Mouse (Mus musculus): ENCODE data around the gene St6galnac3. TPM values are rescaled to one million over a fixed set of nuclear protein-coding genes. Genes with fewer than 3 reads are reported as not detected.

The St6galnac3 gene
- polyA plus RNA-seq, 1 experiment from 2014 or later: 25.6 TPM

GRCm38 (mm10) chr3:153723467-153724079, 1.4 kb downstream of the St6galnac3 start:
- H3K27ac ChIP-seq (ENCODE audit: low read depth, low read length): no peak overlapping the region
- no peak for ATAC-seq (ENCODE audit: low read depth)
- no peaks in the 10 kb centered on the region for H3K36me3 ChIP-seq (ENCODE audit: control insufficient read depth, insufficient read depth, low read length)
- no peaks in the 10 kb centered on the region for H3K9me3 ChIP-seq (ENCODE audit: control insufficient read depth, low read length)
- no peaks in the 10 kb centered on the region for H3K27me3 ChIP-seq (ENCODE audit: control insufficient read depth, insufficient read depth, low read length)
- H3K4me2 ChIP-seq (ENCODE audit: low read depth, low read length): peak overlapping the region; percentile 94
- no peak overlapping the region for H3K9ac ChIP-seq (replicated peaks; ENCODE audit: low read depth, low read length)
- 78% methylated on average over 9 of the region's 9 CpGs for WGBS
- H3K4me1 ChIP-seq (ENCODE audit: control insufficient read depth, insufficient read depth, low read length): peaks cover 11% of the 10 kb centered on the region
- peak overlapping the region; percentile 72 for H3K4me3 ChIP-seq (ENCODE audit: low read depth, low read length)

- H3K36me3 ChIP-seq (ENCODE audit: control insufficient read depth, insufficient read depth, low read length): no peaks in the 10 kb centered on the region
- H3K4me2 ChIP-seq (ENCODE audit: low read depth, low read length): no peak overlapping the region
- H3K9ac ChIP-seq (replicated peaks; ENCODE audit: low read depth, low read length): no peak overlapping the region
- H3K4me3 ChIP-seq (ENCODE audit: low read depth, low read length): no peak overlapping the region
- no peak for ATAC-seq (ENCODE audit: low read depth)
- no peaks in the 10 kb centered on the region for H3K9me3 ChIP-seq (ENCODE audit: control insufficient read depth, low read length)
- H3K27ac ChIP-seq (ENCODE audit: low read depth, low read length): no peak overlapping the region
- no peaks in the 10 kb centered on the region for H3K27me3 ChIP-seq (ENCODE audit: control insufficient read depth, insufficient read depth, low read length)
- H3K4me1 ChIP-seq (ENCODE audit: control insufficient read depth, insufficient read depth, low read length): peaks cover 11% of the 10 kb centered on the region
- WGBS: 93% methylated on average over 16 of the region's 16 CpGs
These were observed 3.4 kb downstream of the St6galnac3 start for GRCm38 (mm10) chr3:153721525-153721924.

- Histone ChIP-seq H3K27ac (ENCODE audit: low read depth, low read length) (no peak overlapping the region), H3K9ac (replicated peaks; ENCODE audit: low read depth, low read length) (no peak overlapping the region), H3K36me3 (ENCODE audit: control insufficient read depth, insufficient read depth, low read length) (no peaks in the 10 kb centered on the region), H3K27me3 (ENCODE audit: control insufficient read depth, insufficient read depth, low read length) (no peaks in the 10 kb centered on the region), H3K9me3 (ENCODE audit: control insufficient read depth, low read length) (no peaks in the 10 kb centered on the region), H3K4me2 (ENCODE audit: low read depth, low read length) (no peak overlapping the region), H3K4me3 (ENCODE audit: low read depth, low read length) (no peak overlapping the region), H3K4me1 (ENCODE audit: control insufficient read depth, insufficient read depth, low read length) (peaks cover 11% of the 10 kb centered on the region)
- 78% methylated on average over 4 of the region's 4 CpGs for WGBS
- no peak for ATAC-seq (ENCODE audit: low read depth)
These were observed 4.1 kb downstream of the St6galnac3 start for GRCm38 (mm10) chr3:153720922-153721321.

GRCm38 (mm10) chr3:153720296-153720695, 4.7 kb downstream of the St6galnac3 start:
- no peak for ATAC-seq (ENCODE audit: low read depth)
- Histone ChIP-seq H3K9me3 (ENCODE audit: control insufficient read depth, low read length) (no peaks in the 10 kb centered on the region), H3K4me1 (ENCODE audit: control insufficient read depth, insufficient read depth, low read length) (peaks cover 11% of the 10 kb centered on the region), H3K27me3 (ENCODE audit: control insufficient read depth, insufficient read depth, low read length) (no peaks in the 10 kb centered on the region), H3K36me3 (ENCODE audit: control insufficient read depth, insufficient read depth, low read length) (no peaks in the 10 kb centered on the region), H3K27ac (ENCODE audit: low read depth, low read length) (no peak overlapping the region), H3K4me2 (ENCODE audit: low read depth, low read length) (no peak overlapping the region), H3K4me3 (ENCODE audit: low read depth, low read length) (no peak overlapping the region), H3K9ac (replicated peaks; ENCODE audit: low read depth, low read length) (no peak overlapping the region)
- WGBS: 61% methylated on average over 3 of the region's 3 CpGs

DNA sequence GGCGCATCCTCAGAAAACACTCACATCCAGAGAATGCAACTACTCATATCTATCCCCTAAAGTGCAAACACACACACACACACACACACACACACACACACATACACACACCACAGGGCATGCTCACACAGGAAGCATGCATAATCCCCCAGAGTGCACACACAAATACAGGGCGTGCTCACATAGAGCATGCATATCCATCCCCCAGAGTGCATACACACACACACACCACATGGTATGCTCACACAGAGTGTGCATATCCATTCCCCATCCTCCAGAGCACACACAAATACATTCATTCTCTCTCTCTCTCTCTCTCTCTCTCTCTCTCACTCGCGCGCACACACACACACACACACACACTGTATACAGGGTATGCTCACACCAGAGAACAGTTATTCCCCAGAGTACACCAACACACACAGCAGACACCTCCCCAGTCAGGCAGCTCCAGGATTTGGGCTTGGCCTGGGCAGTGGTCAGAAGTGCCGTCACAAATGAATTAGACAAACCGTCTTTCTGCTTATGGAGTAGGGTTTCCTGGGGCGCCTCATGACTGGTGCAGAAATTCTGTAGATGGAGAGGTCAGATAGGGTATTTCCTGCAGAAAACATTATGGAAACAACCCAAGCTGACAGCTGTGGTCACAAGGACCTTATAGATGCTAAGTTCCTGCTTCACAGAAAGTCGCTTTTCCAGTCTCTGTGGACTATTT, 5.6 kb downstream of the St6galnac3 start:
- no peaks in the 10 kb centered on the region for H3K9me3 ChIP-seq (ENCODE audit: control insufficient read depth, low read length)
- no peak overlapping the region for H3K27ac ChIP-seq (ENCODE audit: low read depth, low read length)
- WGBS: 78% methylated on average over 9 of the region's 9 CpGs
- no peak overlapping the region for H3K4me2 ChIP-seq (ENCODE audit: low read depth, low read length)
- no peaks in the 10 kb centered on the region for H3K36me3 ChIP-seq (ENCODE audit: control insufficient read depth, insufficient read depth, low read length)
- H3K9ac ChIP-seq (replicated peaks; ENCODE audit: low read depth, low read length): no peak overlapping the region
- peak; percentile 47; the same call in 1 of the 2 replicates for ATAC-seq (ENCODE audit: low read depth)
- no peaks in the 10 kb centered on the region for H3K27me3 ChIP-seq (ENCODE audit: control insufficient read depth, insufficient read depth, low read length)
- peaks cover 9% of the 10 kb centered on the region for H3K4me1 ChIP-seq (ENCODE audit: control insufficient read depth, insufficient read depth, low read length)
- no peak overlapping the region for H3K4me3 ChIP-seq (ENCODE audit: low read depth, low read length)

- no peaks in the 10 kb centered on the region for H3K27me3 ChIP-seq (ENCODE audit: control insufficient read depth, insufficient read depth, low read length)
- no peaks in the 10 kb centered on the region for H3K36me3 ChIP-seq (ENCODE audit: control insufficient read depth, insufficient read depth, low read length)
- H3K4me3 ChIP-seq (ENCODE audit: low read depth, low read length): no peak overlapping the region
- no peak overlapping the region for H3K9ac ChIP-seq (replicated peaks; ENCODE audit: low read depth, low read length)
- peaks cover 3% of the 10 kb centered on the region; the same call in 1 of the 2 replicates for H3K4me1 ChIP-seq (ENCODE audit: control insufficient read depth, insufficient read depth, low read length)
- 82% methylated on average over 8 of the region's 8 CpGs for WGBS
- H3K27ac ChIP-seq (ENCODE audit: low read depth, low read length): no peak overlapping the region
- ATAC-seq (ENCODE audit: low read depth): no peak
- H3K9me3 ChIP-seq (ENCODE audit: control insufficient read depth, low read length): no peaks in the 10 kb centered on the region
- no peak overlapping the region for H3K4me2 ChIP-seq (ENCODE audit: low read depth, low read length)
These were observed 6.2 kb downstream of the St6galnac3 start for GRCm38 (mm10) chr3:153718724-153719123.

DNA sequence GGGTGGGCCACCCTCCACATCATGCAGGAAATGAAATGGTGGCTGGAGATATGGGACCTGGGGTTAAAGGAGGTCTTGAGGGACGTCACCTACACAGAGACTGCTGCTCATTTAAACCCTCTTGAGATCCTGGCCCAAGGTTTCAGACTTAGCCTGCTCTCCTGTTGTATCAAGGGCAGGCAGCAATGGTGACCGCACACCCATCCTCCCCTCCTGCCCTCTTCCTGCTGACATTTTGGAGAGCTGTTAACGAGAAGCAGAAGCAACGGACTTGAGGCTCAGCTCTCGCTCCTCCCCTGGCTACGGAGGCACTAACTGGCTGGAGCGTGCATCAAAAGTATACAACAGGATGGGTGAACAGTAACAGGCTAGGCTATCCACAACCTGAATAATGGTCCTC, 7.2 kb downstream of the St6galnac3 start:
- no peak for ATAC-seq (ENCODE audit: low read depth)
- H3K36me3 ChIP-seq (ENCODE audit: control insufficient read depth, insufficient read depth, low read length): no peaks in the 10 kb centered on the region
- no peak overlapping the region for H3K9ac ChIP-seq (replicated peaks; ENCODE audit: low read depth, low read length)
- WGBS: 87% methylated on average over 7 of the region's 7 CpGs
- H3K27me3 ChIP-seq (ENCODE audit: control insufficient read depth, insufficient read depth, low read length): no peaks in the 10 kb centered on the region
- no peak overlapping the region for H3K4me3 ChIP-seq (ENCODE audit: low read depth, low read length)
- no peak overlapping the region for H3K27ac ChIP-seq (ENCODE audit: low read depth, low read length)
- H3K4me2 ChIP-seq (ENCODE audit: low read depth, low read length): no peak overlapping the region
- no peaks in the 10 kb centered on the region for H3K4me1 ChIP-seq (ENCODE audit: control insufficient read depth, insufficient read depth, low read length)
- H3K9me3 ChIP-seq (ENCODE audit: control insufficient read depth, low read length): no peaks in the 10 kb centered on the region

DNA sequence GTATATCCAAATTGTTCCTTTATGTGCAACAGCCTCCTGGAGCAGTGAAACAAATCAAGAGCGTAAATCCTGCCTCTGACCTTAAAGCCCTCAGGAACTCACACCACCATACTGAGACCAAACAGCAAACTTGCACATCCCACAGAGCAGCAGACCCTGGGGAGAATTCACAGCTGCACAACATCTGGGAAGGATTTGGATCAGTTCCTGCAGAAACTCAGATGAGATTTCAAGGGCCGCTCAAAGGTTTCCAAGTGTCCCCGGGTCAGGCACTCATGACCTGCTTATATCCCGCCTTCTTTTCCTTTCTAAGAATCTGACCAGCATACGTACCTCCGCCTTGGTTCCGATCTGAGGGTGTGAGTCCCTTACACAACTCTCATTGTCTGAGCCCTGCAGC, 9.3 kb downstream of the St6galnac3 start:
- no peak overlapping the region for H3K4me2 ChIP-seq (ENCODE audit: low read depth, low read length)
- H3K36me3 ChIP-seq (ENCODE audit: control insufficient read depth, insufficient read depth, low read length): no peaks in the 10 kb centered on the region
- no peak overlapping the region for H3K4me3 ChIP-seq (ENCODE audit: low read depth, low read length)
- H3K27me3 ChIP-seq (ENCODE audit: control insufficient read depth, insufficient read depth, low read length): no peaks in the 10 kb centered on the region
- H3K9me3 ChIP-seq (ENCODE audit: control insufficient read depth, low read length): no peaks in the 10 kb centered on the region
- no peak overlapping the region for H3K27ac ChIP-seq (ENCODE audit: low read depth, low read length)
- no peak overlapping the region for H3K9ac ChIP-seq (replicated peaks; ENCODE audit: low read depth, low read length)
- no peak for ATAC-seq (ENCODE audit: low read depth)
- H3K4me1 ChIP-seq (ENCODE audit: control insufficient read depth, insufficient read depth, low read length): no peaks in the 10 kb centered on the region
- WGBS: 79% methylated on average over 7 of the region's 7 CpGs

GRCm38 (mm10) chr3:153710545-153710944, 14.4 kb downstream of the St6galnac3 start:
- H3K36me3 ChIP-seq (ENCODE audit: control insufficient read depth, insufficient read depth, low read length): no peaks in the 10 kb centered on the region
- H3K4me1 ChIP-seq (ENCODE audit: control insufficient read depth, insufficient read depth, low read length): no peaks in the 10 kb centered on the region
- no peak overlapping the region for H3K9ac ChIP-seq (replicated peaks; ENCODE audit: low read depth, low read length)
- no peak overlapping the region for H3K4me3 ChIP-seq (ENCODE audit: low read depth, low read length)
- ATAC-seq (ENCODE audit: low read depth): no peak
- H3K27me3 ChIP-seq (ENCODE audit: control insufficient read depth, insufficient read depth, low read length): no peaks in the 10 kb centered on the region
- H3K4me2 ChIP-seq (ENCODE audit: low read depth, low read length): no peak overlapping the region
- H3K9me3 ChIP-seq (ENCODE audit: control insufficient read depth, low read length): no peaks in the 10 kb centered on the region
- 64% methylated on average over 1 of the region's 1 CpGs for WGBS
- no peak overlapping the region for H3K27ac ChIP-seq (ENCODE audit: low read depth, low read length)

Measured in neural tube, embryonic 14.5 days (tissue).